Mouse (Mus musculus): ENCODE measurements around the gene Arhgap30.
A peak's percentile ranks its signal among the peaks of the same experiment; 100 is the strongest.

Gene Arhgap30

DNA sequence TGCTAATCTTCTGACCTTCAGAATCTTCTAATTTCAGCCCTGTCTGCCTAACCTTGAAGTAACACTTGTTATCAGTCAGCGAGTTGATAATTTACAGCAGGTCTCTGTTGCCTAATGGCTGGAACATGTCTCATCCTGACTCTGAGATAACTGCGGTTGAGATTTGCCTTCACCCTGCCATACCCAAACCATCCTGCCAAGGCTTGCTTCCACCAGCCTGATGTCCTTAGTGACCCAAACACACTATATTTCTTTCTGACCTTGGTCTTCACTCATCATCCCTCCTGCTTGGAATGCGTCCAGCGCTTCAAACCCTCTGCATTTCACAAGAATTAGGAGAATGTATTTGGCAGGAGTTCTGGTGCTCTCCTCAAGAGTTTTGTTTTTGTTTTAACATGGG lies 36.4 kb downstream of the Arhgap30 start:
- no peak for DNase-seq (ENCODE audit: extremely low spot score, low spot score)

DNA sequence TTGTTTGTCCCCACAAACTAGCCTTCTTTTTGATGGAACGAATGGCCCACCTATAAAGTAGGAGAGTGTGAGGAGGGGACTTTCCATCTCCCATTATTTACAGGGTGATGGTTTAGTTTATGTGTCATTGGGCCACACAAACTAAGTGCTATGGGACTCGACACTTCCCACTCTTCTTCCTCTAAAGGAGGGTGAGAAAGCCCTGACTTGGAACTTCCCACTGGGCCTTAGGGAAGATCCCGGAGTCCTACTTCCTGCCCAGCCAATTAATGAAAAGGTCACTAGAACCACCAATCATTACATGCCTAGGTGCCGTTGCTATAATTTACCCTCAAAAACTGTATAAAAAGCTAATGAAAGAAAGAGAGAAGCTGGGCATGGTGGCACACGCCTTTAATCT lies 43.4 kb downstream of the Arhgap30 start:
- no peak for DNase-seq (ENCODE audit: extremely low spot score, low spot score)

GRCm38 (mm10) chr1:171435288-171435814 lies 46.6 kb downstream of the Arhgap30 start:
- no peak for DNase-seq (ENCODE audit: extremely low spot score, low spot score)

DNA sequence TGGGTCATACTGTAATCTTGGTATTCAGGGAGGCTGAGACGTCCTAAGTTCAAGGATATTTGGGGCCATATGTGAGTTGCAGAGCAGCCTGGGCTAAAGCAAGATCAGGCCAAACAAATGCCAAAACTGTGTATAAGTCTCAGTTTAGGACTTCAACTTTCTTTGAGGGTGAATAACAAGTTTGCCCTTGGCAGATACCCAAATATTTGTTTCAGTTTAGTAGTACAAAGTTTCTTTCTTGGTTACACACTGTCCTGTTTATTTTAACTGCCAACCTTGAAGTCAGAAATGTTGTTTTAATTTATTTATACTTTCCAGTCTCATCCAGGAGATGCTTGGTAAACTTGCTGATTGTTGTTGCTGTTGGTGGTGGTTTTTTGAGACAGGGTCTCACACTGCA lies 47.2 kb downstream of the Arhgap30 start:
- DNase-seq (ENCODE audit: extremely low spot score, low spot score) = no peak

GRCm38 (mm10) chr1:171437264-171438013 lies 48.7 kb downstream of the Arhgap30 start, which contains the start of gene F11r:
Gene F11r, plus strand, starts transcription at chr1:171437535.
- peak; percentile 77 for DNase-seq (ENCODE audit: extremely low spot score, low spot score)

- DNase-seq (ENCODE audit: extremely low spot score, low spot score) = no peak
Observed at GRCm38 (mm10) chr1:171438014-171438670, 49.4 kb downstream of the Arhgap30 start.

DNA sequence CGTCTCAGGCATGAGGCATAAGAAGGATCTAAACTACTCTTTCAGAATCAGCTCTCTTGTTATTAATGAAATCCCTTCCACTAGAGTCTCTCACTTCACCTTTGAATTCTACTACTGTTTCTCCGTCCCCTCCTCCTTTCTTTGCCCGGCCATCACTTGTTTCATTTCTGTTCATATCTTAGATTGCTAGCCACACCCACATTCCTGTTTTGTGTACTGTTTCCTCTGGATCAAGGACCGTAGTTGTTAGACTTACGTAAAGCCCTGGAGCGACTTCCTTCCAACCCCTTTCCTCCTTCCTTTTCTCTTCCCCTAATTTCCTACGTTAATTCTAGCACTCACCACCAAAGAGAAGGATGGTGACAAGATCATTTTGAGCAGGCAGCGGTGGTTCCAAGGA lies 50.3 kb downstream of the Arhgap30 start:
- no peak for DNase-seq (ENCODE audit: extremely low spot score, low spot score)

DNA sequence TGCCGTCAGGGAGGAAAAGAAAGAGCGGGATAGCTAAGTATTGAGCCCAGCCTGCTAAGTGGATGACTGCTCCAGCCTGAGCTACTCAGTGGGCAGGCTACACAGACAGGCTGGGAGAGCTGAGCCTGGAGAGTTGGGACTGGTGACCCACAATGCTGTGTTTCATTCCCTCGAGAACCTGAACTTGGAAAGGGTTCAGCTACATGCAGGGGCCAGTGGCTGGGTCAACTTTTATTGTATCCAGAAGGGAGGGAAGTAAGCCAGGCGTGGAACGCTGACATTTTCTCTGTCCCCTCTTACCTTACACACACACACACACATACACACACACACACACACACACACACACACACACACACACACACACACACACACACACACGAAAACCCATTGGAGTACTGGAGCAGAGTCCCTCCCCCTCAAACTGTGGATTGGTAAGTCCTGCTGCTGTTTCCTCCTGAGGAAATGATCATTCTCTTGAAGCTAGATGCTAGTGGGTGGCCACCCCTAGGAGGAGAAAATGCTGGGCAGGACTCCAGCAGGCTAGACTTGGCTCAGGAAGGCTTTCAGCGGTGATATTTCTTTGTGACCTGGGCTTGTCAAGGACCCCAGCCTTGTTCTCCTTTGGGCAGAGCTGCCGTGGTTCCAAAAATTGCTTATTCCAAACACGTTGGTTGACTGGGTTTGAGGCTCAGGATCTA lies 51.4 kb downstream of the Arhgap30 start:
- no peak for DNase-seq (ENCODE audit: extremely low spot score, low spot score)

DNA sequence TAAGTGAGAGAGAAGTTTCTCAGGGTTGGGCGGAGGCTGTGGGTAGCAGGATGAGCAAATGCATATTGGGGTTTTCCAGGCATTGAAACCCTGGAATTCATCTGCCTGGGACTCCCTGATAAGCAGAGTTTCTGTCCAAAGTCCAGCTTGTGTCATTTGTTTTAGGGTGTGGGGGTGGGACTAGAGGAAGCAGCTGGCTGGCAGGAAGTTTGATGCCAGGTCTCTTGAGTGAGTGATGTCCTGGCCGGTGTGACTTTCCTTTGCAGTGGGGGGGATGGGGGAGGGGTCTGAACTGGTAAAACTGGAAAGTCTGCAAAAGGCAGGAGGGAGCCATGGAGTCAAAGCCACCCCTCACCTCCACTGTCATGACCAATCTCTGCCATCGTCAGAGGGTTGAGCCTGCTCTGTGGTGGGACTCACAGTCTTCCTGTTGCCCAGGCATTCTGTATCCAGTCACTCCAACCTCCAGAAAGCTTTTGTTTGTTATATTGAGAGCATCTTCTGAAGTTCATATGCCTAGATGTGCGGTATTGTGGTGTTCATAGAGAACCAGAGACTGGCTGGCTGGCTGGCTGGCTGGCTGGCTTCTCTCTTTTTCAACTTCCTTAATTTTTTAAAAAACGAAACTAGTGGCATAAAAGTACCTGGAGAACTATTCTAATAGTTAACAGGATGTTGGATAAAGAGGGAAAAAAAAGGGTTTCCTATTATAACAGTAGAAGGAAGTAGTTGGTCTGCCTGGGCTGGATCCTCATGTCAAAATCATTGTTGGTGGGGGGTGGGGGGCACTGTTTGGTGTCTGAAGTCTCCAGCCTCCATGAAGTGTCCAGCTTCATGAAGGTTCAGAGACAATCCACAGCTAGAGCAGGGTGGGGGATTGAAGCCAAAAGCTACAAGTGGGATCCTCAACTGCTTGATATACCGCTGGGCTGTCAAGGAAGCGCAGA lies 53.0 kb downstream of the Arhgap30 start:
- DNase-seq (ENCODE audit: extremely low spot score, low spot score) = no peak

DNA sequence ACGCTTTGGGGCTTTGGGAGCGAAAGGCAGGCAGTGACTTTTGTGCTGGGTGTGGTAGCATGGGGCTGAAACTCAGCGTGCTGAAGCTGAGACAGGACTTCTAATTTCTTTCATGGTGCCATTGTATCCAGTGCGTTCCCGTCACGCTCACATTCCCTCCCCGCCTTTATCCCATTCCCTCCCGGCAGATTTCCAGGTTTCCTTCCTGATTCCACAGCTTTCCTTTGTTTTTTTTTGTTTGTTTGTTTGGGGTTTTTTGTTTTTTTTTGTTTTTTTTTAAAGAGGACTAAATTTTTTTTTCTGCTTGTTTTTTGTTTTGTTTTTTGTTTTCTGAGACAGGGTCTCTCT lies 53.6 kb downstream of the Arhgap30 start:
- no peak for DNase-seq (ENCODE audit: extremely low spot score, low spot score)

- DNase-seq (ENCODE audit: extremely low spot score, low spot score) = no peak
Observed at GRCm38 (mm10) chr1:171445050-171445449, 56.3 kb downstream of the Arhgap30 start.

GRCm38 (mm10) chr1:171446854-171447253 lies 58.1 kb downstream of the Arhgap30 start:
- no peak for DNase-seq (ENCODE audit: extremely low spot score, low spot score)

- no peak for DNase-seq (ENCODE audit: extremely low spot score, low spot score)
Observed at GRCm38 (mm10) chr1:171447692-171448091, 58.9 kb downstream of the Arhgap30 start.

DNA sequence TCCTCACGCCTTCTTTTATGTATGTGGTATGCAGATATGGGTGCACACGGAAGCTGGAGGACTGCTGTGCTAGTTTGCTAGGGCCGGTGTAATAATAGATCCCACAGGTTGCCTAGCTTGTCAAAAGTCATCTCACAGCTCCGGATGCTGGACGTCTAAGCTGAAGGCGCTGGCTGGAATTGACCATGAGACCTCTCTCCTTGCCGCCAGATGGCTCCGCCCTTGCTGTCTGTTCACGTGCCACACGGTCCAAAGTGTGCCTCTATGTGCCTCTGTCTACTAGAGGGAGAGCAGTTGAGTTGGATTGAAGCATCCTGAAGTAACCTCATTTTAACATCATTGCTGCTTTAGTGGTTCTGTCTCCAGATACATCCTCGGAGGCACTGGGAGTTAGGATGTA lies 61.3 kb downstream of the Arhgap30 start:
- DNase-seq (ENCODE audit: extremely low spot score, low spot score) = no peak

GRCm38 (mm10) chr1:171451001-171451400 lies 62.2 kb downstream of the Arhgap30 start:
- DNase-seq (ENCODE audit: extremely low spot score, low spot score) = no peak

GRCm38 (mm10) chr1:171452522-171452921 lies 63.8 kb downstream of the Arhgap30 start:
- no peak for DNase-seq (ENCODE audit: extremely low spot score, low spot score)

DNA sequence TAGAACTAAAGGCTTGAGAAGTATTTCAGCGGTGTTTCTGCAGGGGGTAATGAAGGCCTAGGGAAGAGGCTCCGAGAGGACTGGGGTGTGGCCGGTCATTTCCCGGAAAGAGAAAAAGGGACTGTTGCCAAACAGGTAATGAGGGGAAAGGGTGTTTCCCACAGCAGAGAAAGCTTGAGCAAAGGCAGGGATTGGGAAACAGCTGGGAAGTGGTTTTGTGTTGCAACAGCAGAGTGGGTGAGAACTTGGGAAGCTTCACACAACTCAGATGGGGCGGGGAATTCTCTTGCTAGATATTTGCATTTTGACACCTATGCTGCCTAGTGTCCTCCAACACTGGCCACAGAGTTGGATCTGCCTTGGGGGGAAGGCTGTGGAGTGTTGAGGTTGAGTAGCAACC lies 64.2 kb downstream of the Arhgap30 start:
- DNase-seq (ENCODE audit: extremely low spot score, low spot score) = no peak

GRCm38 (mm10) chr1:171454926-171455325 lies 66.2 kb downstream of the Arhgap30 start:
- DNase-seq (ENCODE audit: extremely low spot score, low spot score) = no peak

DNA sequence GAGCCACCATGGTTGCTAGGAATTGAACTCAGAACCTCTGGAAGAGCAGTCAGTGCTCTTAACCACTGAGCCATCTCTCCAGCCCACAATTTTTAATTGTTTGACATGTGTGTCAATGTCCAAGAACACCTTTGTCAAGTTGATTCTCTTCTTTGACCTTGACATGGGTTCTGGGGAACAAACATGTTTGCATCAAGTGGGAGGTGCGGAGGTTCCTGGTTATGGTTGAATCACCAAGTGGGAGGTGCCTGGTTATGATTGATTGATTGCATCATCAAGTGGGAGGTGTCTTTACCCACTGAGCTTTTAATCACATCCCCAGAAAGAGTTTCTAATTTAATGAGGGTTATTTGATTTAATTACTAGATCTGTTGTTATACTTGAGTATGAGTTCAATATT lies 68.8 kb downstream of the Arhgap30 start:
- DNase-seq (ENCODE audit: extremely low spot score, low spot score) = no peak

GRCm38 (mm10) chr1:171459791-171460190 lies 71.0 kb downstream of the Arhgap30 start:
- no peak for DNase-seq (ENCODE audit: extremely low spot score, low spot score)

All from neural tube, embryonic 10.5 days (tissue).